ENCODE assay signal across 12 mouse cellular contexts in the genomic region with DNA sequence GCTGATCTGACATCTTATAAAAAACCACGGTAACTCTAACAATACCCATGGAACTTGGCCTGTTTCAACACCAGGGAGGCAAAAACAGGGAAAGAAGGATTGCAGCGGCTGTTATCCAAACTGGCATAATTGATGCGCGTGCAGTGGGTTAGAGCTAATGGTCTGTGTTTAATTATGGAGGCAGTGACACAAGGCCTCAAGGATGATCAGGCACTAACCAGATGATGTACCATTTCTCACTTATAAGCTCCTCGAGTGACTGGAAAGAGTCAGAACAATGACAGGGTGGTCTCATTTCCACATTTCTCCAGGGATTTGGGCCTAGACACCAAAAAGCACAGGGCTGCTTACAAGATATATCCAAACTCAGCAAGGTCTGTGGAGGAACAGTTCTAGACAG.
"Had no signal": no experiment of that assay in that cellular context is flagged by ENCODE, and none has a peak within 500 bp of the region (broad histone marks: within the 10 kb centered on the region; RNA-seq: fewer than 3 reads in every experiment).

No protein-coding gene starts in this region.

- ATAC-seq: intestine, embryonic 15.5 days; liver, embryonic 12.5 days had no signal

- H3K9me3 ChIP-seq: intestine, embryonic 15.5 days; limb, embryonic 10.5 days; liver, embryonic 12.5 days; lung, embryonic 15.5 days; midbrain, embryonic 13.5 days had no signal

- H3K4me1 ChIP-seq: intestine, embryonic 15.5 days; limb, embryonic 10.5 days; liver, embryonic 12.5 days; lung, embryonic 15.5 days; midbrain, embryonic 13.5 days had no signal

- H3K4me3 ChIP-seq: intestine, embryonic 15.5 days; left cerebral cortex, adult 2 months; limb, embryonic 10.5 days; liver, embryonic 12.5 days; lung, embryonic 15.5 days; midbrain, embryonic 13.5 days; myocyte had no signal

- H3K4me2 ChIP-seq: intestine, embryonic 15.5 days; liver, embryonic 12.5 days; lung, embryonic 15.5 days; midbrain, embryonic 13.5 days had no signal

- H3K9ac ChIP-seq: intestine, embryonic 15.5 days; liver, embryonic 12.5 days; lung, embryonic 15.5 days; midbrain, embryonic 13.5 days had no signal

- H3K27ac ChIP-seq: intestine, embryonic 15.5 days; left cerebral cortex, adult 2 months; limb, embryonic 10.5 days; liver, embryonic 12.5 days; lung, embryonic 15.5 days; midbrain, embryonic 13.5 days had no signal

- H3K36me3 ChIP-seq: intestine, embryonic 15.5 days; limb, embryonic 10.5 days; liver, embryonic 12.5 days; lung, embryonic 15.5 days; midbrain, embryonic 13.5 days had no signal

- H3K27me3 ChIP-seq: intestine, embryonic 15.5 days; liver, embryonic 12.5 days; lung, embryonic 15.5 days had no signal

- DNase-seq: kidney, adult 18-20 months; kidney, postnatal 25 days; right cerebral cortex, postnatal 25 days; thymus, adult 18-20 months; thymus, postnatal 14 days had no signal
